Mouse (Mus musculus) kidney, postnatal 0 days (tissue): ENCODE results near the gene Plxna4. TPM values are rescaled to one million over a fixed set of nuclear protein-coding genes. Genes with fewer than 3 reads are reported as not detected.

ENCODE experiments used
- ATAC-seq: fragments of 200-750 bp; cut with Nextera tagmentation; replicated peaks from 2 replicates; pipeline ENCODE4 v1.8.0; 2017; ENCODE audit warnings: low read depth, moderate number of reproducible peaks, moderate TSS enrichment, moderate library complexity; ENCODE audit not compliant: low FRiP score
- DNase-seq: peaks from one replicate; pipeline ENCODE4 v3.0.0-alpha.2; 2016; ENCODE audit warnings: low spot score
- H3K27ac ChIP-seq: fragments of 300-500 bp; sonication (generic); 2 replicates; pipeline ENCODE4 v1.5.1; 2014; ENCODE audit warnings: mild to moderate bottlenecking
- H3K27me3 ChIP-seq: fragments of 300-500 bp; sonication (generic); 2 replicates; pipeline ENCODE4 v1.6.1; 2014; ENCODE audit warnings: low read length, mixed read lengths; ENCODE audit not compliant: insufficient read depth
- H3K36me3 ChIP-seq: fragments of 300-500 bp; sonication (generic); 2 replicates; pipeline ENCODE4 v1.6.1; 2014; ENCODE audit warnings: low read length, mixed read lengths; ENCODE audit not compliant: insufficient read depth
- H3K4me1 ChIP-seq: fragments of 300-500 bp; sonication (generic); replicated peaks from 2 replicates; pipeline ENCODE4 v1.6.1; 2014; ENCODE audit warnings: antibody characterized with exemption, low read length, mixed read lengths; ENCODE audit not compliant: insufficient read depth
- H3K4me2 ChIP-seq: fragments of 300-500 bp; sonication (generic); 2 replicates; pipeline ENCODE4 v1.6.1; 2014; ENCODE audit warnings: mild to moderate bottlenecking, low read length, moderate library complexity, mixed read lengths
- H3K4me3 ChIP-seq: fragments of 300-500 bp; sonication (generic); replicated peaks from 2 replicates; pipeline ENCODE4 v1.5.1; 2014; ENCODE audit warnings: low read depth, low read length
- H3K9ac ChIP-seq: fragments of 300-500 bp; sonication (generic); 2 replicates; pipeline ENCODE4 v1.6.1; 2014; ENCODE audit warnings: low read depth, low read length
- H3K9me3 ChIP-seq: fragments of 300-500 bp; sonication (generic); replicated peaks from 2 replicates; pipeline ENCODE4 v1.6.1; 2016; ENCODE audit warnings: low read length, inconsistent platforms, mixed read lengths
- CTCF ChIP-seq: IDR thresholded peaks from 2 replicates; pipeline ENCODE4 v1.5.1; 2016; ENCODE audit warnings: antibody characterized with exemption, low read depth, mild to moderate bottlenecking, moderate library complexity
- WGBS: fragments of 180-500 bp; shearing (Covaris S2); extraction: QIAGEN DNeasy Blood & Tissue Kit; methylation state at CpG from one replicate; pipeline ENCODE4 v1.1.7; 2014; 5-methylcytosine and 5-hydroxymethylcytosine counted together
- polyA plus RNA-seq: library from polyadenylated mRNA; unstranded; fragments of >200 nt; fragmentation: Nextera tagmentation; extraction: Ambion mirVana; gene quantifications from 2 replicates; pipeline ENCODE4 v1.2.1, GENCODE M21; 2015

The Plxna4 gene
- polyA plus RNA-seq, 1 experiment from 2014 or later: 0.83 TPM

DNA sequence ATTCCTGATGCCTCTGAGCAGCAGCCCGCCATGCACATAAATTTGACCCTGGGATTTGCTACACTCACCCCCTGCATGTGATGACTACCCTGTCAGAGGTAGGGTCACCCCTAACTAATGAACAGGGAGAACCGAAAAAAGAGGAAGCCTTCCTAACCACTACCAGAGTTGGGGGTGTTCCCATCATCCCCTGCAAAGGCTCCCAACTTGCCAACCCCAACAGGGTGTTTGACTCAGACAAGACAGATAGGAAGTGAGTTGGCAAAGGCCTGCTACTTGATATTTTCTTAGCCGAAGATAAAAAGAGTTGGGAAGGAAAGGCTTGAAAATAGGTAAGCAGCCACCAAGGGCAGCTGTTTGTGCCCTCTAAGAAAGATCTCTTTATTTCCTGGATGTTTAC lies 18.1 kb downstream of the Plxna4 start:
- 69% methylated on average over 3 of the region's 3 CpGs for WGBS

GRCm38 (mm10) chr6:32546915-32547314 lies 41.1 kb downstream of the Plxna4 start:
- no peaks in the 10 kb centered on the region for H3K27me3 ChIP-seq
- no peak overlapping the region for H3K4me2 ChIP-seq
- ATAC-seq: no peak
- no peak for TF ChIP-seq CTCF
- no peak overlapping the region for H3K9ac ChIP-seq
- H3K9me3 ChIP-seq: no peaks in the 10 kb centered on the region
- WGBS: 61% methylated on average over 1 of the region's 1 CpGs
- no peaks in the 10 kb centered on the region for H3K4me1 ChIP-seq
- H3K27ac ChIP-seq: no peak overlapping the region
- DNase-seq: no peak
- no peak overlapping the region for H3K4me3 ChIP-seq
- H3K36me3 ChIP-seq: no peaks in the 10 kb centered on the region

More for the DNA sequence above, 18.1 kb downstream of the Plxna4 start:
- Histone ChIP-seq H3K36me3 (no peaks in the 10 kb centered on the region), H3K4me3 (no peak overlapping the region), H3K27me3 (no peaks in the 10 kb centered on the region), H3K4me2 (no peak overlapping the region), H3K9ac (no peak overlapping the region), H3K27ac (no peak overlapping the region), H3K4me1 (no peaks in the 10 kb centered on the region), H3K9me3 (no peaks in the 10 kb centered on the region)
- DNase-seq (no peak), ATAC-seq (no peak)
- TF ChIP-seq CTCF: no peak

DNA sequence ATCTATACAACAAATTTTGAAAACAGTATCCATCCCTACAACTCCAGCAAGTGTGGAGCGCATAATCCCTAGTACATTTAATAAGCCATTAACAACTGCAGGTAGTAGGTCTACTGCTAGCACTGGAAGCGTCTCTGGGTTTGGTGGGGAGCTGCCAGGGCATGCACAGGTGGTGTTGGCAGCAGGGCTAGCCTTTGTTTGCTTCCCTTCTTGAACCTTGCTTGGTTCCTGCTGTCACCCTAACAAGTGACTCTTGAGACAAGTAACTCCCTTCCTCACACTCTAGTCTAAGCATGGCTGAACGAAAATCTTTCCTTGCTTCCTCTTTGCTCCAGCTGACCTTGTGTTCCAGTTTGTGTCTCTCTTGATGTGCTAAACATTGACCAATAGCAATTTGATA lies 44.0 kb downstream of the Plxna4 start:
- no peak for DNase-seq
- Histone ChIP-seq H3K4me3 (no peak overlapping the region), H3K9ac (no peak overlapping the region), H3K27ac (no peak overlapping the region), H3K4me1 (no peaks in the 10 kb centered on the region), H3K27me3 (no peaks in the 10 kb centered on the region), H3K36me3 (no peaks in the 10 kb centered on the region), H3K9me3 (no peaks in the 10 kb centered on the region), H3K4me2 (no peak overlapping the region)
- 88% methylated on average over 3 of the region's 3 CpGs for WGBS
- no peak for TF ChIP-seq CTCF
- no peak for ATAC-seq

GRCm38 (mm10) chr6:32540155-32540554 lies 47.8 kb downstream of the Plxna4 start:
- no peaks in the 10 kb centered on the region for H3K9me3 ChIP-seq
- no peak for TF ChIP-seq CTCF
- ATAC-seq (no peak), DNase-seq (no peak)
- H3K4me3 ChIP-seq: no peak overlapping the region
- H3K36me3 ChIP-seq: no peaks in the 10 kb centered on the region
- no peak overlapping the region for H3K27ac ChIP-seq
- no peak overlapping the region for H3K9ac ChIP-seq
- H3K4me2 ChIP-seq: no peak overlapping the region
- no peaks in the 10 kb centered on the region for H3K27me3 ChIP-seq
- WGBS: 88% methylated on average over 4 of the region's 4 CpGs
- H3K4me1 ChIP-seq: no peaks in the 10 kb centered on the region

DNA sequence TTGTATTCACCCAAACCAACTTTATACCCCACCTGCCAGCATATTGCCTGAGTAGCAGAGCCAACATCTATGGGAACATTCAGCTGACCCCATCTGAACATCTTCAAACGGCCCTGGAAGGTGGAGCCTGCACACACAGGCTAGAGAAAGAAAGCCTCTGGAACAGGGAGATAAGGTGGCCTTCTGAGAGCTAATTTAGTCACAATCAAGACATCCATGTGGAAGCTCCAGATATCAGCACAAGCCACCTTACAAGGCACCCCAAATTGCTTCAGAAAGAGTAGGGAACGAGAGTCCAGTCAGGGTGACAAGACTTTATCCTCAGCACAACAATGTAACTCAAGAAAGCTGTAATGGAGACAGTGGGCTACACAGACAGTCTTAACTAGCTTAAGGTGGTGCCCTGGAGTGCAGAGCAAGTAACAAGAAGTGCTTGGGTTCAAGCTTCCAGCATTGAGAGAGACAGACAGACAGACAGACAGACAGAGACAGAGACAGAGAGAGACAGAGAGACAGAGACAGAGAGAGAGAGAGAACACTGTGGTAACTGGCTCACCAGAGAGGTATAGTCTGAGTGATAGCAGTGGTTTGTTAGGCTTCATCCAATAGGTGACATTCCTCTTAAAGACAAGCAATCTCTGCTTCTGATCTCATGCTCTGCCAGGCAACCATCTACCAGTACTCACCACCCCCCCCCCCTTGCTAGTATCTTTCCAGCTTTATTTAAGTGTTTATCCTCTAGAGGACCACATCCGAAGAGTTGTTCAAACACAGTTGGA lies 53.8 kb downstream of the Plxna4 start:
- Histone ChIP-seq H3K9me3 (no peaks in the 10 kb centered on the region), H3K27ac (no peak overlapping the region), H3K4me1 (no peaks in the 10 kb centered on the region), H3K27me3 (no peaks in the 10 kb centered on the region), H3K4me3 (no peak overlapping the region), H3K36me3 (no peaks in the 10 kb centered on the region), H3K4me2 (no peak overlapping the region), H3K9ac (no peak overlapping the region)
- TF ChIP-seq CTCF: no peak
- ATAC-seq: no peak
- DNase-seq: no peak
- WGBS: 65% methylated on average over 3 of the region's 3 CpGs

- H3K27me3 ChIP-seq: no peaks in the 10 kb centered on the region
- no peak for DNase-seq
- H3K36me3 ChIP-seq: no peaks in the 10 kb centered on the region
- H3K9me3 ChIP-seq: no peaks in the 10 kb centered on the region
- no peak overlapping the region for H3K27ac ChIP-seq
- H3K4me1 ChIP-seq: no peaks in the 10 kb centered on the region
- no peak for TF ChIP-seq CTCF
- 76% methylated on average over 8 of the region's 8 CpGs for WGBS
- H3K4me2 ChIP-seq: no peak overlapping the region
- ATAC-seq: no peak
- H3K9ac ChIP-seq: no peak overlapping the region
- H3K4me3 ChIP-seq: no peak overlapping the region
Observed at GRCm38 (mm10) chr6:32528081-32528570, 59.9 kb downstream of the Plxna4 start.
